Mouse (Mus musculus) Muller cell, postnatal 12 days (primary cell): ENCODE measurements at regions not wholly inside any gene's neighbourhood (a gene's known extent, or its start where the extent isn't known, plus 50 kb on each side); places are given as distances from the start of the nearest gene placed in this dataset.

ENCODE experiments used
- DNase-seq: peaks from one replicate; pipeline ENCODE4 v3.0.0-alpha.2; 2015; ENCODE audit errors: inconsistent ontology term

DNA sequence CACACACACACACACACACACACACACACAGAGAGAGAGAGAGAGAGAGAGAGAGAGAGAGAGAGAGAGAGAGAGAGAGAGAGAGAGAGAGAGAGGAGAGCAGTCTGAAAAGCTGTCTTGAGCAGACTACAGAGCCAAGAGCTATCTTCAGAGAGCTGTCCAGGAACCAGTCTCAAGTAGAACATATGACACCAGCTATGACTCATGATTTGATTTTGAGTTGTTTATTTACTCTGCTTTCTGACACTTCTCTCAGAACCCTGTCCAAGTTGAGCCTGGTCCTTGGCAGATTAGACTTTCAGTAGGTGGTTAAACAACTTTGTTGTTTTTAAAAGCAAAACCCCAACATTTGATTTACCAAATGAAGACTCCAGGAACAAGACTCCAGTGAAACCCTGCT is 420.8 kb upstream of the Lcorl start:
- peak; percentile 13 for DNase-seq

DNA sequence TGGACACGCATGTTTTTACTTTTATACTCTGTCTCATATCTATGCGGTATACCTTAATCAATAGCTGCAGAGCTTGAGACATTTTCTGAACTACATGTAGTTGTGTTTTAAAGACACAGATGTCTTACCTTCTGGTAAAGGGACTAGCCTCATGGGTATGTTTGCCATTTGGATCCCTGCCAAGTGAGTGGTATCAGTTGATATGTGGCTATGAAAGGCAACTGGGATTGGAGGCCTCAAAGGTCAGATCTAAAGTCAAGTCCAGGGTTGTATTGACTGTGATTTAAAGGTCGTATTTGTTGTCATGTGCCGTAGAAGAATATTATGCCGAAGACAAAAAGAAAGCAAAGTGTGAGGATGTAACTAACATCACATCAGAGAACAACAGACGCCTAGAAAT is 399.3 kb upstream of the Lcorl start:
- DNase-seq = no peak

DNA sequence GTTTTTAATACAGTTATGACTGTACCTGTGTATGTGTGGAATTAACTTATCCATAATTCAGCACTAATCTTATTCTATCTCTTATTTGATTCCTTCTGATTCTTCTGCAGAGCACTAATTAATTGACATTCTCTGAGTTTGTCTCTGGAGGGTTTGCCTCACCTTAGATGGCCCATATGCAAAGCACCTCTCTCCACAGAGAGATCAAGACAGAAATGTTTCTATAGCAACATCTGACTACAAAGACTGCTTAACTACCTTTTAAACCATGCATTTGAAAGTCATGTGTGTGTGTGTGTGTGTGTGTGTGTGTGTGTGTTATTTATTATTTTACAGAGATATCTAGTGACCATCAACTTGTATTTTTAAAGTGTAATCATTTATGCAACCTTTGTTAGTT is 396.5 kb upstream of the Lcorl start:
- DNase-seq = no peak

DNA sequence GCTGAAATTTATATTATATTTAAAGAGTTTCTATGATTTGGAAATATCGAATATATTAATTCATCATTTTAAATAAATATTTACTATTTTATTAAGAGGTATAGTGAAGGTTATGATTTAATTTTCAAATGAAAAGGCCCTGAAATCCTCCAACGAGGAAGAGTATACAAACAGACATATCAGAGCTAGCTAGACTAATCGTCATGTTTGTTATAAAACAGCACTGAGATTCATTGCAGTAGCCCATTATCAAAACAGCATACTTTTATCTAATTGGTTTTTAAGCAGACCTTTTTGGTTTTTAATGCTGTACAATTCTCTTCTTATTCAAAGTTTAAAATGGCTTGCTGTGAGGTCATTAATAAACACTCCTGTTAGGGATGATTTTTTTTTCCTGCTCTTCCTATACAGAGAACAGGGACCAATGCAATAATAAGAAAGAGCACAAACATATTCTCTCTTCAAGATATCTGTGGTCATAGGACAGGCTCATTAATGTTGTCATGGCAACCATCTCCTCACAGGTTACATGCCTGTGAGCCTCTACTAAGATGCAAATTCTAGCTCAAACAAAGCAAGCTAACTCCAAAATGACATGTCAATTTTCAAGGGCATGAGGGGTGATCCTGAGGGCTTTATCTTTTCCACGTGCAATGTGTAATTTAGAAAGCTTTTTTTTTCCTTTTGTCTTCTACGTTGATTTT is 378.1 kb upstream of the Lcorl start:
- no peak for DNase-seq

DNA sequence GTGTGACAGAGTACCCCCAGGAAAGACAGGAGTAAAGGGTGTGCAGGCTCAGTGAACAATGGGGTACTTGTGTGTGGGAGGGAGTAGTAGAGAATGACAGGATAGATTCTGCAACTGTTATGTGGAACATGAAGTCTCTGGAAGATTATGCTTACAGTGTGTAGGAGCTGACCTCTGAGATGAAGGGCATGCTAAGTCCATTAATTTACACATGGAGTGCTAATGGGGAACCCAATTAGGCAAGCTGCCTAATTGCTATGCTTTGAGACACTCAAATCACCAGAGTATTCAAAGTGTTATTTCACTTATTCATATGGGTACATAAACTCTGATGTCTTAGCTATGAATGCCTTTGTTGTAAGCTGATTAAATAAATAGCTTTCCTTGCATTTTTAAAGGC is 375.4 kb upstream of the Lcorl start:
- DNase-seq = peak; percentile 20

DNA sequence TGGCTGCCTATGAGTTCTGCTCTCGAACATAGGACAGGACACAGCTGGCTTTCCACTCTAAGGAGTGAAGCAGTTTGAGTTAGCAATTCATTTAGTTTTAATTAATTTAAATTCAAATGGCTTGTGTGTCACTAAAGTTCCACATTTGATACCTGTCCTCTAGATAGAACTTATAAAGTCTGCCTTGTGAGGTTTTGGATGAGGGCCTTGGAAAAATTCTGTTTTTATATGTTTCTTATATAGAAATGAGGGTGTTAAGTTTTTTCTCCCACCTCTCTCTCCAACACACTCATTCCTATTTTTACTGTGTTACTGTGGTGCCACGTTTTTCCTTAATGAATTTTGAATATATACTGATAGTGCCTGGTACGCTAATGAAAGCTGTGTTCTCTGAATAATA is 371.3 kb upstream of the Lcorl start:
- DNase-seq = no peak

DNA sequence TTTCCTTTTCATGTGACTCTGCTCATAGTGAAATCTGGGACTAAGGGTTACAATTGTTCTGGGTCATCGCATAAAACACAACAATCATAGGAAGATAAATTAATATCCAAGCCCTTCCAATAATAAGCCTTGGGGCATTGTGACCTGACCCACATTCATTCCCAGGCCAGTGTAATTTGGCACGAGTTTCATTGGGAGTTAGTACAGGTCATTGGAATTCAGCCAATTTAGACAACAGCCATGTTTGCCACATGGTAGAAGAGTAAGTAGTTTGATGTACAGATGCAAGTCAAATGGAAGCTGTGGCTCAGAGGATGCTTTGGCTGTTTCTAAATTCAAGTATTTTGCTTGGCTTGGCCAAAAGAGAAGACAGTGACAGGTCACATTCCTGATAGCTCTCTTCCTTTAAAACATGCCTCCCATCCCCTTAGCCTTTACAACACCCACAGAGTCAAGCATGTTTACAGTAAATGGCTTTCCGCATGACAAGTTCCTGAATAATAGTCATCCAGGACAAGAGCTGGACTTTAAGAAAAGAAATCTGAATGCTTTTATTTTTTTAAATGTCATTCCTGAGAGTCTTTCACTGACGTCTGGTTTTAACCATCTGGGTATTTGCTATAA is 355.5 kb upstream of the Lcorl start:
- peak; percentile 81 for DNase-seq

DNA sequence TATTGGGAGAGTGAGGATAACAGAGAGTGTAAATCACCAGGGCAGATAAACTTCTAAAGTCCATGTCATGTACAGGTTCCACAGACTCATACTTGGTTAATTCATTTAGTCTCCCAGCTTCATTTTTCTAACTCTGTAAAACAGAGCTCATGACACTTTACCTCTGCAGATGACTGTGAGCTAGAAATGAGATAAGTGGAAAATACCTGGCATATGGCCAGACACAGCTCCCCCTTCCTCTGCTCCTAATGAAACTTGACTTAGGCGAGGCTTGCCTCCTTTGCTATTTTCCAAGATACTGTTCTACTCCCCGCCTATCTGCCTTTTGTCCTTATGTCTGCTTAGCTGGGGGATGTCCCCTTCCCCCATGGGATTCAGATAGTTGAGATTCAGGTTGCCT is 351.7 kb upstream of the Lcorl start:
- no peak for DNase-seq

DNA sequence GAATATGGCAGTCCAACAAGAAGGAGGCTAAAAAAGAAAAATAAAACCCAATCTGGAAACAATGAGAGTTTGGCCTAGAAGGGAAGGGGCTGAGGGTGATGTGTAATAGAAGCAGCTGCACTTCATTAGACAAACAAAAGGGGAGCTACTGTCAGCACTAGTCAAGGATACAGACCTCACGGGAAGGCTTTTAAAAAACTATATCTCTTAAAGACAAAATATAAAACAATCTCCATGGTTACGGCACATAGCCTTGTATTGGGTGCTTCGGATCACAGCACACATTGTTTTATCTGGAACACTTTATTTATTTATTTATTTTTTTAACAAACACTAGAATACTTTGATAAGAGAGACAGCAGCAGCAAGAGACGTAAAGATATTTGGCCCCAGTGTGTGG is 346.3 kb upstream of the Lcorl start:
- DNase-seq = no peak

DNA sequence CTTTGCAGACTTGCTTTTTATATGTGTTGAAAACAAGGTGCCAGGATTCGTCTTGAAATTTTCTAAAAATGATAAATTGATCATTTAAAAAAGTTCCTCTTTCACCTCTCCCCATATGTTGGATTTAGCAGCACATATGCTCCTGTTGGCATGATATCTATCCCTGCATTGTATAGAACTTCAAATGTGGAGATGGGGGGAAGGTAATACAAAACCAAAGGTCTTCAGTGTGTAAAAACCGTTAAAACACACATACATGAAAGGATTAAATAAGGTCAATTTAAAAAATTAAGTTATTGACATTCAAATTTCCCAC is 345.0 kb upstream of the Lcorl start:
- DNase-seq = no peak

DNA sequence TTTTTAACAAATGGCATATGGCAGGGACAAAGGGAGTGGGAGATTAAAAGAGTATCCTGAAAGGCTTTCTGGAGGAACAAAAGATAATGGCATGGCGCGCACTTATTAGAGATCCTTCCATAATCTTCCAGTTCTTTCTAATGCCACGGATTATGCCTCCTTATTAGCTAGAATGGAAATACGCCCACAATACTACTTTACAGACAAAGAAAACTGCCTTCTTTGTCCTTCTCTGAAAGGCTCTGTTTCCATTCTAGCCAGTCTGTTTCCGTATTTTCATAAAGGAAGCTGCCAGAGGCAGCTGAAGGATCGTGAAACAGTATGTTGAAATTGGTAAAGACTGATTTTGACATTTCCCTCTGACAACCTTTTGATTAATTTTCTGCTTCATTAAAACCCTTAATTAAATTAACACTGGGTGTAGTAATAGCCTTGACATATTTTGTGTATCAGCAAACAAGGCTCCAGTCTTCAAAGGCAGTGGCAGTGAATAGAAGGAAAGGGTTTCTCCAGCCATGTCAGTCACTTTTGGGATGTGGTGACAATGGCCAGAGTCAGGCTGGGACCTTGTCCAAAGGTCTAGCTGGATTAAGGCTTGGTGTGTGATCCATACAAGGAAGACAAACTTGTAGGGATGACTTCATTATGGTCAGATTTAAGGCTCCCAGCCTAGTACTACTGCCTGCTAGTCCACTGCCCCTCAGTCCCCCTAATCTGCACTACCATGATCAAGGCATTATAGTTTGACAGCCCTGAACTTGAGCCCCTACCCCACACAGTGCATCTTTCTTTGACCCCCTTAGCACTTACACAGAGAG is 344.4 kb upstream of the Lcorl start:
- DNase-seq = peak; percentile 75

DNA sequence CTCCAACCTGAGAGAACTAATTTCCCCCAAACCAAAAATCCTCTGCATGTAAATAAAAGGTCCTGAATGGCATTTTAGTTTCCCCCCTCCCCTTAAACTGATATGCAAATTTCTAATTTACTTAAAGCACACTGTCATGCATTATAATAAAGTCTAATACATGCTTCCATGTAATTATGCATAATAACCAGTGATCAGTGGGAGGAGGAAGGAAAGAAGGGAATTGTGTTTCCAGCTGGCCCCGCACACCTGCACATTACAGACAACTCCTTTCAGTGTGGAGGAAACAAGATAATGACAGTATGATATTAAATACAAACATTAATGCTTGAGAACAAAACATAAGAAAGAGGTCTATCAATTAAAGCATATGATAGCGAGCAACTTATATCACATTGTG is 329.5 kb upstream of the Lcorl start:
- no peak for DNase-seq

DNA sequence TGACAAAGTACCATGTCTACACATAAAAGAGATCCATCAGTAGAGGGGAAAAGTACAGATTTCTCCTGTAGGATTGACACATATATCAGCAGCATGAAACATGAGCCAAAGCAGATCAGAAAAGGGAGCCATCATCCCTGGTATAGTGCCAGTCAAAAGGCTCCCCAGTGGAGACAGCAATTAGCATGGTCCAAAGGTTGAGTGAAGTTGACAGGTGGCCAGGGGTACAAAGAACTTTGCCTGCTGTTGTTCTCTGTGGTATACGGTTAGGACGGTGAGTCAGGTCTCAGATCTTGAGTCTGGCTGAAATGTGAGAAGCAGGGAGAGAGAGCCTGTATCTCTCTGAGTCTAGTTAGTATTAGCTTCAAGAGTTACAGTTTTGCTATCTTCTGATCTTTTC is 324.7 kb upstream of the Lcorl start:
- DNase-seq = peak; percentile 71

DNA sequence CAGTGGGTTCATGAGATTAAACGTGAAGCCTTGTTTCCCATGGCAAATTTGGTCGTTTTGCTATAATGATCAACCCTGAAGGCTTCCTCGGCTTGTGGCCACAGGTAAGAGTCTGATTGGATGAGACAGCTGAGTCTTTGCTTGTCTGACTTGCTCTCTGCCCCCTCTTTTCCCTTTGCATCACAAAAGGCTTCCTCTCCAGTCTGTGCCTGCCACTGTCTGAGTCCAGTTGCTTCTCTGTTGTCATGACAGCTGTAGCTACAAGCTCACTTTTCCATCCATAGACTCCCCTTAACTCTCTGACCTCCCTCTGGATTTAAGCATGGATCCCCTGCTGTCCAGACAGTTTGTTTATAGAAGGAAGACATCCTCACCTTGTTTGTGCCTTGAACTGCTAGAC is 314.9 kb upstream of the Lcorl start:
- no peak for DNase-seq

DNA sequence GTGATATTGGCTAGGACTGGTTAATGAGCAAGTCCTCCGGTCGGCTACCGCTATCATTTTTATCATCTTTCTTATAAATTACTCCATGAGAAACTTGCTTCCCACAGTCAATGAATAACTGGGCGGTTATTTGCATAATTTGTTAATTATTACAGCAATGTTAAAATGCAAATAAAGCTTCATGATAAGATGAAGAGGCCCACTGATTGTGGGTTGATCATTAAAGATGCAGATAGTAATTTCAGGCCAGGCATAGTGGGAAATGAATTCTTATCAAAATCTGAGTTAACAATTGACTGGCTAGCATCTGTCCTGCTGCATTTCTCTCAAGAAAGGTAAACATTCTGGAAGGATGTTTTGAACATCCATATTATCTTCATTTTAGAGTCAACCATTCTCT is 303.4 kb upstream of the Lcorl start:
- DNase-seq = no peak

DNA sequence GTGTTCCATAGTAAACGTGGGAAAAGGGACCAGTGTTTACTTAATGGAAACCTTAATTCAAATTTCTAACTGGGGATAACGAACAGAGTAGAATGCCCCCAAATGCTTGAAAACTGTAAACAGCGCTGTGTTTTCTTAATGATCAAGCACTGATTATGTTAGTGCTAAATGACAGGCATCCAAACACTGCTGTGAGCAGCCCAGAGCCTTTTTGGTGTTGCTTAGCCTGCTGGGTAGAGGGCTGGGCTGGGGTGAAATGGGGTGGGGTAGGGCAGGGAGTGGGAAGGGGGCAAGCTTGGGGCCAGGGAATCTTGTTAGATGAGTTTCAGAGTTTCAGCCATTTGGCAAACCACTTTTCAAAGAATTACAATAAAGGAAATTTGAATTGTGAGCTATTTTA is 294.6 kb upstream of the Lcorl start:
- DNase-seq = no peak

DNA sequence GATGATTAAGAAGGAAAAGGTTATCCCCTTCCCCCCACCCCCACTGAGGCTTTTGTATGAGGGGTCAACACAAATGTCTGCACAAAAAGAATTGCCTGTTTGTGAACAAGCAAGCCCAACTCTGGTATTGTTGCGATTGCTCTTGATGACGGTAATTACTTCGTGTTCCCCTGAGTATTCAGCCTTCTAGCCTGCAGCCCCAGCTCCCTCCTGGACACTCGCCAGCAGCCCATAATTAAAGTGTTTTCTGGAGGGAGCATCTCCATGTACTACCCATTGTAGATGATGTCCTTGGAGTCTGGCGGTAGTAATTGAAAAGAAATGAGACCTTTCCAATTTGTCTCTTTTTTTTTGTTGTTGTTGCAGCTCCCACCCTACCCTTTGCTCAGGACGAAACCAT is 293.4 kb upstream of the Lcorl start:
- DNase-seq = peak; percentile 24

DNA sequence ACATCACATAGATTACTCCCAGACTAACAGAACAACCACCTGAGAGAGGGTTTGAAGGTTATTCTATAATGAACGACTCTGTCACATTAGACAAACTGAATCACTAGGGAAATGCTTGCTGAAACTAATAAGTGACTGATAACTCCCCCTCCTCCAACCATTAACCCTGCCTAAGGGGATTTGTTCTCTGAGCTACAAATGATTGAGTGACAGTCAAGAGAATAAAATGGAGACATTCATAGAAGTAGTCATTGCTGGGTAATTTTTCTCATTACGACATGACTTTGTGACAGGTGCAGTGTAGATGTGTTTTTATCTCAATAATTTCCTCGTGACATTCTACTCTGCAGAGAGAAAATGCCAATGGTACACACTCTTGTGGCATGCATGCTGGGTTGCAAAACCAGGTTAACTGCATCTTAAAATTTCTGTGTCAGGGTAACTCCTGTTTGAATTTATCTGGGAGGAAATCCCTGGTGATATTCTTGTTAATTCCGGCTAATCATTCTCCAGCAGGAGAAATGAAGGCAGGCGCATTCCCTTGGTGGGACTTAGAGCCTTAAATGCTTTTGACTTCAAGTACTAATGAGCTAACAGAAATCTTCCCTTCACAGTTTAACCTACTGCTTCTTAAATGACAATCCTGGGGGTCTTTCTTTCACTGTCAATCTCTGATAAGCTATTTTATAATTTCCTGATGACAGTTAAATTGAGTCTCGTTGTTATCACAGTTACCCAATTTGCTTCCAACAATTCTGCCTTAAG is 292.6 kb upstream of the Lcorl start:
- no peak for DNase-seq

DNA sequence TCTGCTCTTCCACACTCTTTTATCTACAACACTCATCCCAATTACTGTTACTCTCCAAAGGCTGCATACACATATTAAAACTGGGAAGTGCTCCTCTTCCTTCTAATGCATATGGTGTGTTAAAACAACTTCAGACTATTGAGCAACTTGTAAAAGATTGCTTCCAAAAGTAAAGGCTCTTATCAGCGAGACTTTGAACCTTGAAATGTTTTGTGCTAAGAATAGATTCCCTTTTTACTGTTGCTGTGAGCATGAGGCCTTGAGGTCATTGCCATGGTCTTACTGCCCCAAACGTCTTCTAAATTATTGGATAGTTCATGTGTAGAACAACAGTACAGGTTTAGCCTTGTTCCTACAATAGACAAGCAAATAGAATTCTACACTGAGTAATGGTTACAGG is 281.6 kb upstream of the Lcorl start:
- DNase-seq = no peak

DNA sequence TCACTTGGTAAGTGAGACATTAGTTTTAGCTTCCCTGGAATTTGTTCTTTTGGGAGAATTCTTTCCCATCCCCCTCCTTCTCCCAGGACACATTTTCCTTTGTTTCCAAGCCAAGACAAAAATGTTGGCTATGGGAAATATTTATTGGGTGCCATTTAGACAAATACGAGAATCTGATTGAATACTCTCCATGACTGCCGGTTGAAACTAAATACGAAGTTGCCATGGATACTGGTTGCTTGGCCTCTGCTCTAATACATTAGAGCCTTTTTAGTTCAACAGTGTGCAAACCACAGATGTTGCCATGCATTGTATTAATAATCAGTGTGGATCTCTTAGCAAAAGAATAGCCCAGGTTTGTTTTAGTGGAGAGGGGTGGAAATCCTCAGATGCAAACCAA is 280.3 kb upstream of the Lcorl start:
- DNase-seq = peak; percentile 73

DNA sequence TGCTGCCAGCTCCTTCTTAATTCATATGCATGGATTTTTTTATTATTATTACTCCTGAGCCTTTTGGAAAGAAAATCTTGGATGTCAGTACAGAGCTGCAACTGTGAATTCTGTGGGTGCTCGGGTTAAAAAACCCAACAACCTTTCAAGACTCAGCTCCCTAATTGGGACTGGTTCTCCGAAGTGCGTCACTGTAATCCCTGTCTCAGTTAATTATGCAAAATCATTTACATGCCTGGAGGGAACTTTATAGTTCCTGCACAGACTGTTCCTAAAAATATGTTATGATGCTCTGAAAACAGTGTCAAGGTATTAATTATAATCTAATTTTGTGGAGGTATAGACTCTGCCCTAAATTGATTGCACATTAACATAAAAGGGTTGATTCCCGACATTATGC is 250.6 kb upstream of the Lcorl start:
- DNase-seq = no peak

DNA sequence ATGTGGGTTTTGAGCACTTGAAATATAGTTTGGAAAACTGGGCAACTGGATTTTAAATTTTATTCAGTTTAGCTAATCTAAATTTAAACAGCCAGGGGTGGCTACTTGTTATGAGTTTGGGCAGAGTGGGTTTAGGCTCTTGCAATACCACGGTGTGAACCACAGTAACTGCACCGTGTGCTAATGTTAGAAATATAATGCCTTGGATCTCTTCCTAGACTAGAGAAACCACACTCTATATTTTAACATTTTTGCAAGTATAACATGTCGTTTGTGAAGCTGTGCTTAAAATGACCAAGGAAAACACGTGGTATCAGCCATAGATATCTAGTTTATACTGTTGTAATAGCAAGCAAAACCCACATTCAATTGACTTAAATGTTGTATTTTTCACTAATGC is 245.9 kb upstream of the Lcorl start:
- no peak for DNase-seq

DNA sequence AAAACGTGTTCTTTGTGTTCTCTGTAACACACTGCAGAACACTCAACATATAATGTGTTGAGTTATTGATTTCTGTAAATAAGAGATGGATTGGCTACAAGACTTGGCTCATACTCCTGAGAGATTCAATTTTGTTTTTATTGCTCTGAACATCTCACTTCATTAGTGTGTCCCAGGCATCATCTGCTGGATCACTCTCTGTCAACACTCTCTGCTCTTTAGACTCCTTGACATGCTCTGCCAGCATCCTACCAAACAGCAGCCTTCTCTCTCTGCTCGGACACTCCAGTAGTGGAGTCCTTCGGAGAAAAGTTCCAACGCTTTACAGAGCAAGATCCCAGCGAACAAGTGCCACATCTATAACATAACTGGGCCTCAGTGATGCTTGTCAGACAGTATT is 235.1 kb upstream of the Lcorl start:
- no peak for DNase-seq
